Mouse (Mus musculus) stomach, embryonic 14.5 days (tissue): ENCODE measurements around the gene Rnf141. TPM values are rescaled to one million over a fixed set of nuclear protein-coding genes. Genes with fewer than 3 reads are reported as not detected.

Experiments
- ATAC-seq: fragments of 200-750 bp; cut with Nextera tagmentation; 2 replicates; pipeline ENCODE4 v1.8.0; 2017; ENCODE audit warnings: low read depth, moderate TSS enrichment; ENCODE audit not compliant: insufficient number of reproducible peaks, insufficient read depth, low FRiP score
- H3K27ac ChIP-seq: fragments of 300-500 bp; sonication (generic); 2 replicates; pipeline ENCODE4 v1.5.1; 2014; ENCODE audit warnings: mild to moderate bottlenecking, low read length, moderate library complexity, mixed read lengths
- H3K27me3 ChIP-seq: fragments of 300-500 bp; sonication (generic); 2 replicates; pipeline ENCODE4 v1.6.1; 2014; ENCODE audit warnings: low read length, control low read depth, mixed read lengths; ENCODE audit not compliant: control insufficient read depth, insufficient read depth
- H3K36me3 ChIP-seq: fragments of 300-500 bp; sonication (generic); 2 replicates; pipeline ENCODE4 v1.6.1; 2014; ENCODE audit warnings: mild to moderate bottlenecking, control low read depth, low read length, moderate library complexity, mixed read lengths; ENCODE audit not compliant: control insufficient read depth, insufficient read depth
- H3K4me1 ChIP-seq: fragments of 300-500 bp; sonication (generic); 2 replicates; pipeline ENCODE4 v1.6.1; 2014; ENCODE audit warnings: low read length, control low read depth, mixed read lengths; ENCODE audit not compliant: control insufficient read depth, insufficient read depth
- H3K4me2 ChIP-seq: fragments of 300-500 bp; sonication (generic); replicated peaks from 2 replicates; pipeline ENCODE4 v1.6.1; 2014; ENCODE audit warnings: low read depth, low read length, control low read depth
- H3K4me3 ChIP-seq: fragments of 300-500 bp; sonication (generic); 2 replicates; pipeline ENCODE4 v1.5.1; 2014; ENCODE audit warnings: low read depth, low read length, control low read depth
- H3K9ac ChIP-seq: fragments of 300-500 bp; sonication (generic); replicated peaks from 2 replicates; pipeline ENCODE4 v1.6.1; 2014; ENCODE audit warnings: low read depth, mild to moderate bottlenecking, control low read depth, low read length, moderate library complexity, mixed read lengths
- H3K9me3 ChIP-seq: fragments of 300-500 bp; sonication (generic); 2 replicates; pipeline ENCODE4 v1.6.1; 2016; ENCODE audit warnings: low read depth, low read length, control low read depth; ENCODE audit not compliant: control insufficient read depth
- WGBS: fragments of 180-500 bp; shearing (Covaris S2); extraction: QIAGEN DNeasy Blood & Tissue Kit; methylation state at CpG from one replicate; pipeline ENCODE4 v1.1.7; 2014; 5-methylcytosine and 5-hydroxymethylcytosine counted together
- polyA plus RNA-seq: library from polyadenylated mRNA; unstranded; fragments of >200 nt; fragmentation: Nextera tagmentation; extraction: Ambion mirVana; gene quantifications from 2 replicates; pipeline ENCODE4 v1.2.1, GENCODE M21; 2014

Rnf141 gene
- polyA plus RNA-seq, 1 experiment from 2014 or later = 41.0 TPM

GRCm38 (mm10) chr7:110777146-110778001, 66.9 kb downstream of the Rnf141 start:
- Histone ChIP-seq H3K27me3 (no peaks in the 10 kb centered on the region), H3K4me2 (no peak overlapping the region), H3K4me1 (peaks cover 20% of the 10 kb centered on the region), H3K27ac (no peak overlapping the region), H3K4me3 (no peak overlapping the region), H3K9me3 (no peaks in the 10 kb centered on the region), H3K9ac (no peak overlapping the region), H3K36me3 (no peaks in the 10 kb centered on the region)
- ATAC-seq = no peak
- 84% methylated on average over 18 of the region's 18 CpGs for WGBS

- no peak overlapping the region for H3K4me2 ChIP-seq
Observed at GRCm38 (mm10) chr7:110774674-110775073, 69.6 kb downstream of the Rnf141 start.

GRCm38 (mm10) chr7:110774077-110774476, 70.2 kb downstream of the Rnf141 start:
- no peak; the same call in 1 of the 2 replicates for ATAC-seq
- no peaks in the 10 kb centered on the region for H3K27me3 ChIP-seq
- H3K36me3 ChIP-seq = no peaks in the 10 kb centered on the region
- no peaks in the 10 kb centered on the region for H3K9me3 ChIP-seq
- H3K4me3 ChIP-seq = no peak overlapping the region
- H3K9ac ChIP-seq = no peak overlapping the region
- 70% methylated on average over 1 of the region's 1 CpGs for WGBS
- peaks cover 8% of the 10 kb centered on the region; the same call in 1 of the 2 replicates for H3K4me1 ChIP-seq
- peak overlapping the region; percentile 14; the same call in 1 of the 2 replicates for H3K4me2 ChIP-seq
- no peak overlapping the region for H3K27ac ChIP-seq

More at GRCm38 (mm10) chr7:110774674-110775073, 69.6 kb downstream of the Rnf141 start:
- H3K4me3 ChIP-seq = no peak overlapping the region
- peaks cover 8% of the 10 kb centered on the region; the same call in 1 of the 2 replicates for H3K4me1 ChIP-seq
- no peaks in the 10 kb centered on the region for H3K9me3 ChIP-seq
- H3K27me3 ChIP-seq = no peaks in the 10 kb centered on the region
- peak; percentile 39; the same call in 1 of the 2 replicates for ATAC-seq
- no peaks in the 10 kb centered on the region for H3K36me3 ChIP-seq
- no peak overlapping the region for H3K27ac ChIP-seq
- H3K9ac ChIP-seq = no peak overlapping the region
- 77% methylated on average over 8 of the region's 8 CpGs for WGBS

GRCm38 (mm10) chr7:110773204-110774002, 70.9 kb downstream of the Rnf141 start:
- H3K4me2 ChIP-seq = peak overlapping the region; percentile 6; the same call in 1 of the 2 replicates
- no peak overlapping the region for H3K27ac ChIP-seq
- H3K9ac ChIP-seq = no peak overlapping the region
- H3K4me3 ChIP-seq = no peak overlapping the region
- 30% methylated on average over 14 of the region's 14 CpGs for WGBS
- no peaks in the 10 kb centered on the region for H3K36me3 ChIP-seq
- no peaks in the 10 kb centered on the region for H3K27me3 ChIP-seq
- H3K4me1 ChIP-seq = peaks cover 8% of the 10 kb centered on the region; the same call in 1 of the 2 replicates
- no peak for ATAC-seq
- H3K9me3 ChIP-seq = no peaks in the 10 kb centered on the region

- no peaks in the 10 kb centered on the region for H3K9me3 ChIP-seq
- no peaks in the 10 kb centered on the region; the same call in 1 of the 2 replicates for H3K27me3 ChIP-seq
- H3K4me2 ChIP-seq = no peak overlapping the region
- no peak overlapping the region for H3K27ac ChIP-seq
- WGBS = 78% methylated on average over 3 of the region's 3 CpGs
- no peaks in the 10 kb centered on the region for H3K36me3 ChIP-seq
- H3K9ac ChIP-seq = no peak overlapping the region
- H3K4me3 ChIP-seq = no peak overlapping the region
- ATAC-seq = no peak
- peaks cover 8% of the 10 kb centered on the region; the same call in 1 of the 2 replicates for H3K4me1 ChIP-seq
Observed at GRCm38 (mm10) chr7:110772343-110772742, 71.9 kb downstream of the Rnf141 start.

DNA sequence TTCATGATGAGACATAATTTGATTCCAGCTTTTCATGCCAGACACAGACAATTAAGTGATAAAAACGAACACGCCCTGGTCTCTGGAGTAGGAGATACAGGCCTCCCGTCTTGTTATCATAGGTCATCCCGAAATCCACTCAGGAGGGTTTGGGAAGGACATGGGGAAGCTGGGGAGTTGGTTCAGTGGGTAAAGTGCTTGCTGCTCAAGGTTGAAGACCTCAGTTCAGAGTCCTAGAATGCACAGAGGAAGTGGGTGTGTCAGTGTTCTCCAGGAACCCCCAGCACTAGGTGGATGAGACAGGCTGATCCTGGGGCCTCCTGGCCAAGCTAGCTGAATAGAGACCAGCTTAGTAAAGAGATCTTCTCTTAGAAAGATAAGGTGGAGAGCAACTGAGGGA, 73.3 kb downstream of the Rnf141 start:
- ATAC-seq = no peak
- Histone ChIP-seq H3K4me3 (no peak overlapping the region), H3K4me1 (peaks cover 8% of the 10 kb centered on the region; the same call in 1 of the 2 replicates), H3K4me2 (no peak overlapping the region), H3K36me3 (no peaks in the 10 kb centered on the region), H3K9me3 (no peaks in the 10 kb centered on the region), H3K27me3 (no peaks in the 10 kb centered on the region; the same call in 1 of the 2 replicates), H3K9ac (no peak overlapping the region), H3K27ac (no peak overlapping the region)
- 83% methylated on average over 4 of the region's 4 CpGs for WGBS

DNA sequence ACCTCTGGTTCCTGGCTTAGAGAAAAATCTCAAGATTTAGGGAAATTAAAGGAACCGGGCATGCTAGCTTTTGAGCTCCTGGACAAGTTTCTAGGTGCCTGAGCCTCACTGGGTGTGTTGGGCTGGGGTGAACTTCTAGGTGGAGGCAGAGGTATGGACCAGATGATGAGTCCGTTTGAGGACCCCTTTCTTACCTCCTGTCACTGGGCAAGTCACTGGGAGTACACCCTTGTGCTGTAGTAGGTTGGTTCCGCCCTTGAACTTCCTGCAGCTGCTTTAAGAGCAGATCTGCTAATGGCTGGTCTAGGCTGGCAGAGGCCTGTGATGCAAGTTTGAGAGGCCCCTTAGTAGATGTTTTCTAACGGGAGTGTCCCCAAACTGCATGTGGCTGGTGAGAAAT, 75.2 kb downstream of the Rnf141 start:
- H3K4me2 ChIP-seq = peak overlapping the region; percentile 91
- no peak for ATAC-seq
- peak overlapping the region; percentile 49 for H3K4me3 ChIP-seq
- H3K27me3 ChIP-seq = no peaks in the 10 kb centered on the region; the same call in 1 of the 2 replicates
- H3K9me3 ChIP-seq = no peaks in the 10 kb centered on the region
- H3K27ac ChIP-seq = no peak overlapping the region
- H3K9ac ChIP-seq = no peak overlapping the region
- WGBS = 55% methylated on average over 4 of the region's 4 CpGs
- no peaks in the 10 kb centered on the region for H3K36me3 ChIP-seq
- H3K4me1 ChIP-seq = peaks cover 7% of the 10 kb centered on the region; the same call in 1 of the 2 replicates

DNA sequence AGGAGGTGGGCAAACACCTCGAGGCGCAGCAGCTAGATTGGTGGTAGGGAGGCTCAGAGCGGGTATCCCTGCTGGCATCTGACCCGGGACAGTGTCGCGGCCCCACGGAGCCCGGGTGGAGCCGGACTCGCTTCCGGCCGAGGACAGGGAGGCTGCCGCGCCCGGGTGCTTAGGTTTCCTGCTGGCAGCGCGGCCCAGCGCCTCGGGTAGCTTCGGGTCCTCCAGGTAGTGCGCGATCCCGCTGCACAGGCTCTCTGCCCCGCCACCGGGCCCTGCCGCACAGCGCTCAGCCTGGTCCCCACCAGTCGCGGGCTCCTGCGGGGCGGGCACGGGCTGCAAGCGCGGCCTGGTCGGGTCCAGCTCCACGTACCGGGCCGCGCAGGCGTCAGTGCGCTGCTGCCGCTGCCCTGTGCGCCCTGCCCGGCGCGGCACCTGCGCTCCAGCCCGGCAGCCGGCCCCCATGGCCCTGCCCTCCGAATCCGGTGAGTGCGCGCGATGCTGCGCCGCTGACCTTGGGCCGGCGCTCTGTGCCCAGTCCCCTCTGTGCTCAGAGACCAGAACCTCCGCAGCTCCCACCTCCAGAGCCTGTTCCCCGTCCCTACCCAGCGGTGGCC, 75.7 kb downstream of the Rnf141 start:
- WGBS = 1% methylated on average over 61 of the region's 61 CpGs

More for the DNA sequence above, 75.7 kb downstream of the Rnf141 start:
- no peaks in the 10 kb centered on the region for H3K36me3 ChIP-seq
- peaks cover 3% of the 10 kb centered on the region; the same call in 1 of the 2 replicates for H3K4me1 ChIP-seq
- no peak overlapping the region for H3K27ac ChIP-seq
- no peaks in the 10 kb centered on the region; the same call in 1 of the 2 replicates for H3K27me3 ChIP-seq
- no peaks in the 10 kb centered on the region for H3K9me3 ChIP-seq
- ATAC-seq = peak; percentile 38
- peak overlapping the region; percentile 91 for H3K4me2 ChIP-seq
- H3K4me3 ChIP-seq = peak overlapping the region; percentile 49
- H3K9ac ChIP-seq = peak overlapping the region; percentile 68
